ENCODE assay signal across 15 mouse cellular contexts in genomic region chr2:77020649-77021048, GRCm38 (mm10). TPM values are rescaled to one million over a fixed set of nuclear protein-coding genes. Genes with fewer than 3 reads are reported as not detected.
"Had no signal": no experiment of that assay in that cellular context is flagged by ENCODE, and none has a peak within 500 bp of the region (broad histone marks: within the 10 kb centered on the region; RNA-seq: fewer than 3 reads in every experiment).

No protein-coding gene starts in this region.

- H3K27me3 ChIP-seq: kidney, embryonic 15.5 days; limb, embryonic 12.5 days; limb, embryonic 15.5 days; midbrain, embryonic 12.5 days; midbrain, embryonic 15.5 days; neural tube, embryonic 13.5 days had no signal

- H3K9me3 ChIP-seq: kidney, embryonic 15.5 days; limb, embryonic 12.5 days; limb, embryonic 15.5 days; midbrain, embryonic 12.5 days; midbrain, embryonic 15.5 days; neural tube, embryonic 13.5 days had no signal

- H3K36me3 ChIP-seq: kidney, embryonic 15.5 days; limb, embryonic 12.5 days; limb, embryonic 15.5 days; midbrain, embryonic 12.5 days; midbrain, embryonic 15.5 days; neural tube, embryonic 13.5 days had no signal

- H3K4me3 ChIP-seq: kidney, embryonic 15.5 days; limb, embryonic 12.5 days; limb, embryonic 15.5 days; midbrain, embryonic 12.5 days; midbrain, embryonic 15.5 days; neural tube, embryonic 13.5 days had no signal

- DNase-seq: kidney, postnatal 10 days; kidney, postnatal 36 days; layer of hippocampus, postnatal 36 days; left cerebral cortex, postnatal 4 days; liver, postnatal 0 days; lung, embryonic 14.5 days; thymus, postnatal 25 days had no signal

- H3K27ac ChIP-seq: kidney, embryonic 15.5 days; limb, embryonic 12.5 days; limb, embryonic 15.5 days; liver, embryonic 14.5 days; macrophage; midbrain, embryonic 12.5 days; midbrain, embryonic 15.5 days; neural tube, embryonic 13.5 days had no signal

- H3K4me1 ChIP-seq: kidney, embryonic 15.5 days; limb, embryonic 12.5 days; limb, embryonic 15.5 days; midbrain, embryonic 12.5 days; midbrain, embryonic 15.5 days; neural tube, embryonic 13.5 days had no signal

RNA-seq across cellular contexts. Expression of gene Ttn, which starts 38.3 kb away (rescaled TPM):
- polyA plus RNA-seq: macrophage had no signal
